Mouse (Mus musculus): ENCODE measurements around the gene Tex48.

DNA sequence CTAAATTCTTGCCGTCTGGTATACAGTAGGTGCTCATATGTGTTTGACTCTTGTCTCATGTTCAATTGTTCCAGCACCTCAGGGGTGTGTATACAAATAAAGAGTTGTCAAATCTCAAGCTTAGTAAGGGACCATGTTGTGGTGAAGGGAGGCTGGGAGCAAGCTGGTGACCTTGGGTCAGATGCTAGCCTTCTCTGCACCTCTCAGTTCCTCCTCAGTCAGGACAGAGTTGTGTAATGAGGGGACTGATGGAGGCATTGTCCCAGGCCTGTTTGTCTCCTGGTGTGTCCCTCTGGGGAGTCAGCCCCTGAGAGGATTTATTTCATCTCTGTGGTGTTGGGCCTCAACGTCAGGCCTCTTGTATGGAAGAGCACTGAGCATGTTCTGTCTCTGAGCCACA, 36.0 kb downstream of the Tex48 start:
- TF ChIP-seq MAFK (IDR thresholded peaks at IDR 0.05; ENCODE audit: borderline replicate concordance, low read depth, low read length) (no peak), ZC3H11A (IDR thresholded peaks at IDR 0.05; ENCODE audit: low read depth, low read length) (no peak), POLR2A (IDR thresholded peaks at IDR 0.05; ENCODE audit: control insufficient read depth in 1 of 2, insufficient read depth in 1 of 2, low read depth in 1 of 2, low read length in 2 of 2, poor library complexity in 1 of 2) (no peak), POLR2AphosphoS2 (IDR thresholded peaks at IDR 0.05; ENCODE audit: low read length) (no peak), CTCF (IDR thresholded peaks at IDR 0.05 in 2 of 3, conservative IDR thresholded peaks at IDR 0.05 in 1 of 3; ENCODE audit: control insufficient read depth in 1 of 3, insufficient read depth in 1 of 3, low read depth in 2 of 3, low read length in 3 of 3, poor library complexity in 1 of 3, severe bottlenecking in 1 of 3) (no peak), EP300 (IDR thresholded peaks at IDR 0.05; ENCODE audit: low read depth in 1 of 2, low read length in 2 of 2) (no peak), MXI1 (IDR thresholded peaks at IDR 0.05; ENCODE audit: low read depth, low read length) (no peak), POLR2AphosphoS5 (IDR thresholded peaks at IDR 0.05; ENCODE audit: borderline replicate concordance, low read depth, low read length) (no peak)

Measured in MEL (cell line).